Mouse (Mus musculus) lung, embryonic 14.5 days (tissue): ENCODE data around the gene Igdcc4. TPM values are rescaled to one million over a fixed set of nuclear protein-coding genes. Genes with fewer than 3 reads are reported as not detected.
A peak's percentile ranks its signal among the peaks of the same experiment; 100 is the strongest.

ENCODE experiments used
- ATAC-seq: fragments of 200-750 bp; cut with Nextera tagmentation; 2 replicates; pipeline ENCODE4 v1.8.0; 2017; ENCODE audit warnings: mild to moderate bottlenecking, moderate TSS enrichment, moderate library complexity; ENCODE audit not compliant: insufficient read depth
- DNase-seq: peaks from one replicate; pipeline ENCODE4 v3.0.0-alpha.2; 2015
- H3K27ac ChIP-seq: fragments of 300-500 bp; sonication (generic); 2 replicates; pipeline ENCODE4 v1.5.1; 2014; ENCODE audit warnings: low read depth, mild to moderate bottlenecking, moderate library complexity
- H3K27me3 ChIP-seq: fragments of 300-500 bp; sonication (generic); 2 replicates; pipeline ENCODE4 v1.6.1; 2014; ENCODE audit warnings: low read length, control low read depth; ENCODE audit not compliant: insufficient read depth
- H3K36me3 ChIP-seq: fragments of 300-500 bp; sonication (generic); 2 replicates; pipeline ENCODE4 v1.6.1; 2014; ENCODE audit warnings: control low read depth; ENCODE audit not compliant: insufficient read depth
- H3K4me1 ChIP-seq: fragments of 300-500 bp; sonication (generic); 2 replicates; pipeline ENCODE4 v1.6.1; 2014; ENCODE audit warnings: antibody characterized with exemption, control low read depth; ENCODE audit not compliant: insufficient read depth
- H3K4me2 ChIP-seq: fragments of 300-500 bp; sonication (generic); 2 replicates; pipeline ENCODE4 v1.6.1; 2014; ENCODE audit warnings: mild to moderate bottlenecking
- H3K4me3 ChIP-seq: fragments of 300-500 bp; sonication (generic); 2 replicates; pipeline ENCODE4 v1.5.1; 2014; ENCODE audit warnings: low read depth, low read length
- H3K9ac ChIP-seq: fragments of 300-500 bp; sonication (generic); 2 replicates; pipeline ENCODE4 v1.6.1; 2014
- H3K9me3 ChIP-seq: fragments of 300-500 bp; sonication (generic); 2 replicates; pipeline ENCODE4 v1.6.1; 2016; ENCODE audit warnings: low read depth, low read length, control low read depth
- CTCF ChIP-seq: IDR thresholded peaks from 2 replicates; pipeline ENCODE4 v1.5.1; 2016; ENCODE audit warnings: antibody characterized with exemption, low read depth
- WGBS: fragments of 180-500 bp; shearing (Covaris S2); extraction: QIAGEN DNeasy Blood & Tissue Kit; methylation state at CpG from one replicate; pipeline ENCODE4 v1.1.7; 2014; 5-methylcytosine and 5-hydroxymethylcytosine counted together
- polyA plus RNA-seq: library from polyadenylated mRNA; unstranded; fragments of >200 nt; fragmentation: Nextera tagmentation; extraction: Ambion mirVana; gene quantifications from 2 replicates; pipeline ENCODE4 v1.2.1, GENCODE M21; 2014

The Igdcc4 gene
- polyA plus RNA-seq, 1 experiment from 2014 or later = 28.9 TPM

GRCm38 (mm10) chr9:65102377-65103172 lies 1.3 kb downstream of the Igdcc4 start:
- Histone ChIP-seq H3K9me3 (no peaks in the 10 kb centered on the region), H3K4me2 (peak overlapping the region; percentile 98), H3K4me3 (peak overlapping the region; percentile 82), H3K27ac (peak overlapping the region; percentile 91), H3K9ac (peak overlapping the region; percentile 86), H3K27me3 (no peaks in the 10 kb centered on the region), H3K36me3 (no peaks in the 10 kb centered on the region), H3K4me1 (0 out of 2 replicates have a peak, but pooled peaks cover 5% of the 10 kb centered on the region)
- ATAC-seq (peak; percentile 81), DNase-seq (peak; percentile 86)
- TF ChIP-seq CTCF = no peak
- WGBS = 2% methylated on average over 34 of the region's 36 CpGs

GRCm38 (mm10) chr9:65103173-65103752 lies 2.0 kb downstream of the Igdcc4 start:
- peak overlapping the region; percentile 82 for H3K4me3 ChIP-seq
- no peaks in the 10 kb centered on the region for H3K27me3 ChIP-seq
- no peaks in the 10 kb centered on the region for H3K9me3 ChIP-seq
- peak overlapping the region; percentile 91 for H3K27ac ChIP-seq
- TF ChIP-seq CTCF = no peak
- no peaks in the 10 kb centered on the region for H3K36me3 ChIP-seq
- WGBS = 25% methylated on average over 8 of the region's 8 CpGs
- H3K9ac ChIP-seq = peak overlapping the region; percentile 86; the same call in 1 of the 2 replicates
- peak overlapping the region; percentile 98 for H3K4me2 ChIP-seq
- DNase-seq (no peak), ATAC-seq (no peak)
- peaks cover 10% of the 10 kb centered on the region; the same call in 1 of the 2 replicates for H3K4me1 ChIP-seq

DNA sequence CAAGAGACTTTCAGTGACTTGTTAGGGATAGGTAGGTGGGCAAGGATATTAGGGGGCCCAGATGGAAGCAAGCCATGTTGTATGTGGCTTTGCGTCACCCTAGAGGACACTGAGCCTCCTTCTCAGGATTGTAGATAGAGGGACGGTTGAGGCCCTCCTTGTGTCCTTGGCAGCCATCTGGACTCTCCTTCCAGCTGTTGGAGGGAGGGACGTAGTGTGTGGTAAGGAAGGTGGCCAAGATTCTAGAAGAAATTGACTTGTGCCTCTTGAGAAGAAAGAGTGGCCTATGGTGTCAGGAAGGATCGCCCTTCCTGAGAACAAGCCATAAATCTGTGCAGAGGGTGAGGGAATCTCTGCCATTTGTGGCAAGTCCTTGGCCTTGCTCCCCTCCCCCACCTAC lies 5.5 kb downstream of the Igdcc4 start:
- no peaks in the 10 kb centered on the region for H3K27me3 ChIP-seq
- WGBS = 68% methylated on average over 4 of the region's 4 CpGs
- no peak for ATAC-seq
- H3K27ac ChIP-seq = no peak overlapping the region
- no peak overlapping the region for H3K9ac ChIP-seq
- TF ChIP-seq CTCF = no peak
- no peak for DNase-seq
- peaks cover 19% of the 10 kb centered on the region for H3K4me1 ChIP-seq
- H3K36me3 ChIP-seq = peaks cover 2% of the 10 kb centered on the region; the same call in 1 of the 2 replicates
- H3K4me3 ChIP-seq = no peak overlapping the region
- no peaks in the 10 kb centered on the region for H3K9me3 ChIP-seq
- no peak overlapping the region for H3K4me2 ChIP-seq

- WGBS = 64% methylated on average over 1 of the region's 1 CpGs
- Histone ChIP-seq H3K4me2 (no peak overlapping the region), H3K9me3 (no peaks in the 10 kb centered on the region), H3K4me3 (no peak overlapping the region), H3K27ac (no peak overlapping the region), H3K27me3 (no peaks in the 10 kb centered on the region), H3K4me1 (peaks cover 19% of the 10 kb centered on the region), H3K36me3 (peaks cover 2% of the 10 kb centered on the region; the same call in 1 of the 2 replicates), H3K9ac (no peak overlapping the region)
- no peak for DNase-seq
- TF ChIP-seq CTCF = no peak
- no peak for ATAC-seq
These were observed 6.6 kb downstream of the Igdcc4 start for GRCm38 (mm10) chr9:65107893-65108292.

- no peak for TF ChIP-seq CTCF
- Histone ChIP-seq H3K27ac (peak overlapping the region; percentile 79), H3K4me1 (peaks cover 14% of the 10 kb centered on the region), H3K9me3 (no peaks in the 10 kb centered on the region), H3K27me3 (no peaks in the 10 kb centered on the region), H3K9ac (peak overlapping the region; percentile 43), H3K36me3 (peaks cover 5% of the 10 kb centered on the region; the same call in 1 of the 2 replicates), H3K4me3 (peak overlapping the region; percentile 14; the same call in 1 of the 2 replicates), H3K4me2 (peak overlapping the region; percentile 54)
- DNase-seq (peak; percentile 55), ATAC-seq (0 out of 2 replicates have a peak, but pooled peaks have one; percentile 63)
- WGBS = 19% methylated on average over 24 of the region's 24 CpGs
These were observed 8.1 kb downstream of the Igdcc4 start for GRCm38 (mm10) chr9:65109132-65110072.

- no peak overlapping the region for H3K4me2 ChIP-seq
- ATAC-seq (no peak), DNase-seq (no peak)
- no peak overlapping the region for H3K27ac ChIP-seq
- 87% methylated on average over 5 of the region's 5 CpGs for WGBS
- no peaks in the 10 kb centered on the region for H3K27me3 ChIP-seq
- peaks cover 14% of the 10 kb centered on the region for H3K4me1 ChIP-seq
- no peaks in the 10 kb centered on the region for H3K9me3 ChIP-seq
- no peak overlapping the region for H3K9ac ChIP-seq
- H3K36me3 ChIP-seq = peaks cover 7% of the 10 kb centered on the region; the same call in 1 of the 2 replicates
- no peak overlapping the region for H3K4me3 ChIP-seq
- no peak for TF ChIP-seq CTCF
These were observed 10.4 kb downstream of the Igdcc4 start for GRCm38 (mm10) chr9:65111698-65112097.
